Mouse (Mus musculus) CD4-positive helper T cell, adult 2 months (primary cell): ENCODE measurements around the gene Tcf20.
A peak's percentile ranks its signal among the peaks of the same experiment; 100 is the strongest.
"Not testable (repeated sequence)": the region's sequence is repeated elsewhere in the genome, so short reads cannot be mapped to it uniquely, and the experiment has no call there.

Experiments
- DNase-seq: peaks from one replicate; pipeline ENCODE4 v3.0.0-alpha.2; 2012; ENCODE audit warnings: low read depth, missing footprints, low spot score

Tcf20 gene

DNA sequence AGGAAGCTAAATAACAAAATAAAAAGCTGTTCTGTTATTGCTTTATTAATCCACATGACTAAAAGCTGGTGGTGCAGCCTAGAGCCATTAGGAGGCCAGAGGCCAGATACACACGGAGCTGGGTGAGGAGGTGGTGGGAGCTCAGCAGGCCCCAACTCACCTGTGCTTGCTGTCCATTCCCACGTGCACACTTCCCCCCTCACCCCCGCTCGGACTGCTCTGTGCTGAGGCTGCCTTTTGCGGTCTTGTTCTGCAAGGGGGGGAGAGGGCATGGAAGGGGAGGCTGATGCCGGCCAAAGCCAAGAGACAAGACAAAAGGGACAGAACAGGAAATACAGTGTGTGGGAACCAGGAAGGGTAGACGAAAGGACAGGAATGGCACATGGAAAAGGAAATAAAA is 173.4 kb downstream of the Tcf20 start:
- DNase-seq: no peak

DNA sequence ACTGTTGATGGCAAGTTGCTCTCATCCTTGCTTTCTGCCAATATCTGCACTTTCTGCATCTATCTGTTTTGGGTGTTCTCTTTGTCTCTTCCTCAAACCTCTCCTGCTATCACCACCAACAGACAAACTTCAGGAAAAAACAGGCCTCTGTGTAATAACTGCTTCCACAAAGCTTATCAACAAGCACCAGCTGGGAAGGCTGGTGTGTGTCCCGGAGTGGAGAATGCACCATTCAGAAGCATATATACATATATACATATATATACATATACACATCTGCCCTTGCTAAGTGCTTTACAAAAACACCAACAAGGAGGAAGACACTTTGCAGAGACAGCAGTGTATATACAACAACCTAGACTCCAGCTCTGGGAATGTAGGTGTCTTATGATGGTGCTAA is 177.1 kb downstream of the Tcf20 start:
- no peak for DNase-seq

DNA sequence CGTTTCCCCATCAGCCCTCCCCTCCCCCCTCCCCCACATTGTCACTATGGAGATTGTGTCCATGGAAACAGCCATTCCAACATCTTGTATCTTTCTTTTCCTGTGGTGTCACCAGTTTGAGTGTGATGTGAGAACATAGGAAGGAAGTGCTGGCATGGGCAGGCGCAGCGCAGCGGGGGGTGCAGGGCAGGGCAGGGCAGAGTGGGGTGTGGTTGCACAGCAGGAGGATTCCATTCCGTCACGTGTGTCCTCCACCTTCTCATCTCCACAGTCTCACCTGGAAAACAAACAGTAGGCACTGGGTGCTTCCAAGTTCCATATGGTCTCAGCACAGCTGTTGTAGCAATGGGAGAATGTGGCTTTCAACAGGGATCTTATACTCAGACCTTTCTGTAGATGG is 178.2 kb downstream of the Tcf20 start:
- DNase-seq: no peak

DNA sequence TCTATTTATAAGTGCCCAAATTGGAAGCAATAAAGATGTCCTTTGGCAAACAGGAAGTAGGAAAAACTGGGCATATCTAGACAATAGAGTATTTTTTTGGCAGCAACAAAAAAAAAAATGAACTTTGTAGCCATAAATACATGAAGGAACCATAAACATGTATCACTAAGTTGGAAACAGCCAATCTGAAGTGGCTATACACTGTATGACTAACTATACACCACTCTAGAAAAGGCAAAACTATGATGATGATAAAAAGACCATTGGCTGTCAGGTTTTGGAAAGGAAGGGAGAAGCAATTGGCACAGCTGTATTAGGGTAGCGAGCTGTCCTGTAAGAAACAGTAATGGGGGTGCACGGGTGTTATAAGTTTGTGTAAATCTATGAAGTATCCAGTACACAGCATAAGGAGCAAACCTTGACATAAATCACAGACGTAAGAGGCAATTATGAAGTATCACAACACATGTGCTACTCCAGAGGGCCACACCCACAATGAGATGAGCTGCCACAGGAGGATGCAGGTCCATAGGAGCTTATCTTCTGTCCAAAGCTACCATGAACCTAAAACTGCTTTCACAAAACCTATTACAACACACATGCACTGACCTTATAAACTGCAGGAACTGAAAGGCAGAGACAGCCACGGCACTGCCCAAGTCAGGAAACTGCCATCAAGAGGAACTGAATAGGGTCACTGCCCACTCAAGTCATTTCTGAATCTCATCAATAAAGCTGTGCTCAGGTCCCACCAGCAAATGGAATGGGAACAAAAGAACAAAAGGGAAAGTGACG is 180.5 kb downstream of the Tcf20 start:
- no peak for DNase-seq

DNA sequence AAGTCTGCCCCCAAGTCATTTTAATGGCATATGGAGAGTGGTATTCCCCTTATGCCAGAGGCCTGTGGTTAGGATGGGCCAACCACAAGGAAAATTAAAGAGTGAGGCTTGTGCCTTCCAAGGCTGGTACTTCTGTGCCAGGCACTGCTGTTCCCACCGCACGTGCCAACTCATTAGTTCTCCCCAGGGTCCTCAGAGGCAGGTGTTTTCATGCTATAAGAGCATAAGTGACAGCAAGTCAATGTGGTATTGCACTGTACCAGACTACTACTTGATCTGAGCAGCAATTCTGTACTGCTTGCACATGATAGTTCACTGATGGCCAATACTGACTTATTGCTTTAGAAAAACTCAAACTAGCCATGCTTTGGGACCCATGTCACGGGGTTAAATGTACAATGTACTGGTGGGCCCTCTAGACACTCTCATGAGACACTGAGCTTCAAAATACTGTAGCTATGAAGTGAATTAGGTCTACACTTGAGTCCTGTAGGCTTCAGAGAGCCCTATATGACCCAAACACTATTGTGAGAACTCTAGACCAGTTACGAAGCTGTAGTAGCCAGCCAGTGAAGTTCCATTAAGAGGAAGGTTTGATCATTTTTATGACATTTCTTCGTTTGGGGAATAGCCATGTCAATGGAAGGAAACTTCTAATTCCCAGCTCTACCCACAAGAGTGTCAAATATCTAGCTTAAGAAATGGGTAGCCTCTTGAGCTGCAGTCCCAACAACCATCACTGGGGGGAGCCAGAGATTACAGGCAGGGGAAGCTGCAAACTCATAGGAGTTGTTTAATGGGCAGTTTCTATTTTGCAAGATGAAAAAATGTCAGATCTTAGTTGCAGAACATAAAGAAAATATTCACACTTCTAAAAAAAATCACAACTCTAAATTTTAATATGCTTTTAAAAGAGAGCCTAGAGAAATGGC is 182.7 kb downstream of the Tcf20 start:
- DNase-seq: peak; percentile 68

DNA sequence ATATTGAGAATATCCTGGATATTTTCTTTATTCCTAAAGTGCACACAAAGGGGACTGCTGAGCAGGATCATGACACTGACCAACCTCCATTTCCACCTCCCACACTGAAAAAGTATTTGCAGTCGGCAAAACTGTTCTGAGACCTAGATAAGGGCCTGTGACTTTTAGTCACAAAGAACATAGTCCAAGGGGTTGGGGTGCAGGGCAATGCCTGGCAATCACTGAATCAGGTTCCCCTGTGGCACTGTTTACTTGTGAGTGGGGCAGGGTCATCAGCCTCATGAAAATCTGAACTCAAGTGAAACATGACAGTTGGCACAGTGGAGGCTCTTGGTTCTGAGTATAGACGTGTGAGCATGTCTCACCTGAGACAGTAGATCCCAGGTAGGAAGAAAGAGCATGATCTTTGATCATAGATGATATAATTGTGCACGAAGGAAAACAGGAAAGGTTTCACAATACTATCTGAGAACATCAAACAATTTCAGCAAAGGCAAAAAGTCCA is 191.7 kb downstream of the Tcf20 start:
- no peak for DNase-seq

DNA sequence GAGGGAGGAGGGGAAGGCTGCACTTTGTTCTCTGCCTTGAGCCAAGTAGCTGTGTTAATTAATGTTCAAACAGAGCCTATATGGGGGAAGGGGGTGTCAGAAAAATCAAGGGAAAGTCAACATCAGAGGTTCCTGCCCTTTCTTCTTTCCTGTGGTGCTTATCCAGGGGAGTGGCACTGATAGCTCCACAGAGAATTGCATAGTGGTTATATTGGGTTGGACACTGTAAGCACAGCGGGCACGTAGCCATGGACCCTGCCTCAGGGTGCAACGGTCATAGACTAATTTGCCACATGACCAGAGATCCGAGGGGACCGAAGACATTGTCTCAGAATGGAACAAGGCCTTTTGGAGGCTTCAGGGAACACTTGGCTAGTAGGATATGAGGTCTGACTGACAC is 193.4 kb downstream of the Tcf20 start, which contains the start of gene Cyp2d26:
Gene Cyp2d26 (minus strand): TSS at position 18 of the 400 bp plus-strand sequence.
- DNase-seq: no peak

DNA sequence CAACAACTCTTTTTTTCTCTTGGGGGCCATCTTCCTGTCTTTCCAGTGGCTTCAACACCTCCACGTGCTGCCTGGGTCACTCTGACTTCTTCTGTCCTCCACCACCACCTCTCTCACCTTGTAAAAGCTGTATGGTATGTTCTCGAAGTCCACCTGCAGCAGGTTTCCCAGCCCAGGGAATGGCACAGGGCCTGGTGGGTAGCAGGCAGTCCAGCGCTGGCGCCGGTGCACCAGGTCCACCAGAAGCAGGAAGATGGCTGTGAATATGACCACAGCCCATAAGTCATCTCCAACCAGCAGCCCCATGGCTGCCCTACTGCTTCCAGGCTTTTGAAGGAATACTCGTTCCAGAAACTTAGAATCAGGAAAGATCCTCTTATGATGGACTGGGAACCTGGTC is 193.8 kb downstream of the Tcf20 start:
- DNase-seq: no peak

DNA sequence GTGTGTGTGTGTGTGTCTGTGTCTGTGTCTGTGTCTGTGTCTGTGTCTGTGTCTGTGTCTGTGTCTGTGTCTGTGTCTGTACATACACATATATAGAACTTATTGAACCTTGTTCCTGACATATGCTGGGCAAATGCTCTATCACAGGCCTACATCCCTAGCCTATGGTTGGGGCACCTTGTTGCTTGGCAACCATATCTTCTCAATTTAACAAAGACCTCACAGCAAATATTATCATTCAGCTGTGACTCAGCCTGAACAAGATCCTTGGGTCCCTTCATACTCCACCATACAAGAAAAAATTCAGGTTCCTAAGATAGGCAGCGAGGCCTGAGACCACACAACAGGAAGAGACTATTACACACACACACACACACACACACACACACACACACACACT is 194.2 kb downstream of the Tcf20 start:
- DNase-seq: no peak

DNA sequence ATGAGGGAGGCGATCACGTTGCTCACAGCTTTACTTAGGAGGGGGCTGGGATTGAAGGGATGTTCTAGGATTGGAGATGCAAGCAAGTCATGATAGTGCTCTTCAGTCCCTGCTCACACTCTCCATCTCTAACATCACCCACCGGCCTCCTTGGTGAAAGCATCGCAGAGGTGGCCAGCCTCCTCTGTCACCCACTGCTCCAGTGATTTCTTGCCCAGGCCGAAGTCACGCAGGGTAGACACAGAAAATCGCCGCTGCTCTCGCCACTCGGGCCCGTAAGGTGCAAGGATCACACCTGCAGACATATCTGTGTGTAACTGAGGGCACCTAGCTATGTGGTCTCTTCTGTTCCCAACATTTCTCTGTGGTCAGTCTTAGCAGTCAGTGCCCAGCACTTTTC is 195.1 kb downstream of the Tcf20 start:
- no peak for DNase-seq

DNA sequence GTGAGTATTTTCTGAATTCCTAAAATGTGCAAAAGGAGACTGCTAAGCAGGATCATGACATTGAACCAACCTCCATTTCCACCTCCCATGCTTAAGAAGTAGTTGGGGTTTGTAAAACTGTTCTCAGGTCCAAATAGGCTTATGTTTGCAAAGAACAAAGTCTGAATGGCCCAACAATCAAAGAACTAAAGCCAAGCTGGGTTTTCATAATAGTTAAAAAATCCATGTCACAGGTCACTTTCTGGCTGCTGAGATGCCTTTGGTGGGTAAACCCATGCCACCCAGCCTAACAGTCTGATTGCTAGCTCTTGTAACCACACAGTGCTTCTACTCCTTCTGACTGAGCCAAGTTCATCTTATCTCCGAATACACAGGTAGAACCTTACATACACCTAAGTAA is 203.1 kb downstream of the Tcf20 start:
- no peak for DNase-seq

DNA sequence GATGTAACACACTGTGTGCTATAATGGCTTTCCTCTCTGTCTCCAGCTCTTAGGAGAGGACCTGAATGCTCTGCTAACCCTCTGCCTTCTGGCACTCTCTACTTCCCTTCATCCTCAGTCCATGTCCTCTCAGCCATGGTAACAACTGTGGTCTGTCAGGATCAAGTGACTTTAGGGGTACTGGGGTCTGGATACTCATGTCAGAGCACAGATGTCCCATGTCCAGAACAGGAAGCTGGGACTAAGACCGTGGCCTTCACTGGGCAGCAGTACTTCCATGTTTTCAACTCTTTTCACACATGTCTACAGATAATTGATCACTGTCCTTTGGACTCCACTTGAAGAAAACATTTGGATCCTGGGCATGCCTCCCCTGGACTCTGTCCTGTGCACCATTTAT is 203.9 kb downstream of the Tcf20 start:
- DNase-seq: no peak

DNA sequence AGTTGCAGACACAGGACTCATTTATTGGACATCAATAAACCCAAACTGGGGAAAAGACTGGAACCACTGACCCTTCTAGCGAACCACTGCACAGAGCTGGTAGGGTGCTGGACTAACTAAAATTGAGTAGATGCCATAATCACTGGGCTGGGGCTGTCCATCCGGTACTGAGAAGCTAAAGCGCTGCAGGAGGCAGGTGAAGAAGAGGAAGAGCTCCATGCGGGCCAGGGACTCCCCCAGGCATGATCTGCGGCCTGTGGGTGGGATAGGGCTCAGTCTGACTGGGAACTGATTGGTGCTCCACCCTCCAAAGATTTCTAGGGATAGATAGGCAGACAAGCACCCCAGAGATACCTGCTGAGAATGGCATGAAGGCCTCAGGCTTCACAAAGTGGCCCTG is 209.8 kb downstream of the Tcf20 start:
- not testable (repeated sequence) for DNase-seq

DNA sequence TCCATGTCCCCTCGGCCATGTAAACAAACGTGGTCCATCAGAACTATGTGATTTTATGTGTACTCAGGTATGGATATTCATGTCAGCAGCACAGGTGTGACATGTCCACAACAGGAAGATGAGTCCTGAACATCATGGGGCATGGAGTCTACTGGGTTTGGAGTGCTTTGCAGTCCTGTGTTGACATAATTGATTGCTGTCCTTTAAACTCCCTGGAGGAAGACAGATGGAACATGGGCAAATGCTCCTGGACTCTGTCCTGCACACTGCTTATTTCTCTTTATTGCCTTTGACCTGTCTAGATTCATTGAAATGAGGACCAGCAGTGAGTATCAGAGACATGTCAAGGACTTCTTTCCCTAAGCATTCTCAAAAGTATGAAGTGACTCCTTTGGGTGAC is 221.7 kb downstream of the Tcf20 start:
- no peak for DNase-seq

DNA sequence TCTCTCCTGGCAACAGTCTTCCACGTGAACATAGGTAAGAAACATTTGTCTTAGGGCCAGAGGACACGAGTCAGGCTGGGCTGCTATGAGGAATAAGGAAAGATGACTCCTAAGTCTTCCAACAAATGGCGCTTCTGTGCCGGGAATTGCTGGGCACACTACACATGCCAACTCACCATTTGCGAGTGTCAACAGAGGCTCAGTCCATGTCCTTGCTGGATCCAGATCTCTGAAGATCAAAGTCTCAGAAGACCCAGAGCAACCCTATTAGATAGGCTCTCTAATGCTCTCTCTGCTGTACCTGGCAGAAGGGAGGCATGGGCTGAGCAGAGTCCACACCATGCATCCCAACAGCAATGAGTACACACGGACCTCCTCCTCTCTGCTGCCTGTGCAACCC is 222.8 kb downstream of the Tcf20 start:
- no peak for DNase-seq

DNA sequence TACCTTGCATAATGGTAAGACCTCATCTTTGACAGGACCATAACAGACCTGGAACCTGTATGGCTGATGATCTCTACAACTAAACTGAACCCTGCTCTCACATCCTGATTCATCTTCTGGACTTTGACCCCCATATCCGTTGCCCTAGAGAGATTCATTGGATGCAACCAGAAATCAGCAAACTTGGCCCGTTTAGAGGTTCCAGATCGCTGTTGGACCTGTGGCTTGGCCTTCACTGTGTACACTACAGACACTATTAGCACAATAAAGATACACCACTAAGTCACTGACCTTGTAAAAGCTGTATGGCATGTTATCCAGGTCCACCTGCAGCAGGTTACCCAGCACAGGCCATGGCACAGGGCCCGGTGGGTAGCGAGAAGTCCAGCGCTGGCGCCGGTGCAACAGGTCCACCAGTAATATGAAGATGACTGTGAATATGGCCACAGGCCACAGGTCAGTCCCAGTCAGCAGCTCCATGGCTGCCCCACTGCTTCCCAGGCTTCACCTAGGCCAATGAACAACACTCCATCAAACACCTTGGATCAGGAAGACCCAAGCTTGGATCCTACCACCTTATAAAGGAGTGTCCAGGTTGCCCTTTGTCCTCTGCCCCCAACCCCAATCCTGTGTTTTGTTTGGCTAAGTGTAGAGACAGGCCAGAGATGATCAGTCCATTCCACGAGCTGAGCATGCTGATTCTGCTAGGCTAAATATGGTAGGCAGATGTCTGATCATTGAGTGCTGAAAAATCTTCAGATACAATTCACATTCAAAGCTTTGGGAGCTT is 223.8 kb downstream of the Tcf20 start, which contains the start of gene Cyp2d40:
Gene Cyp2d40 (minus strand): TSS at position 553 of the 790 bp plus-strand sequence.
- no peak for DNase-seq
